Mouse (Mus musculus) embryo, embryonic 11.5 days (tissue): ENCODE data around the gene Gm10840.
"Not testable (repeated sequence)": the region's sequence is repeated elsewhere in the genome, so short reads cannot be mapped to it uniquely, and the experiment has no call there.

Source experiments
- DNase-seq: peaks from one replicate; pipeline ENCODE4 v3.0.0-alpha.2; 2012; ENCODE audit warnings: low read depth, low spot score

Gene Gm10840

DNA sequence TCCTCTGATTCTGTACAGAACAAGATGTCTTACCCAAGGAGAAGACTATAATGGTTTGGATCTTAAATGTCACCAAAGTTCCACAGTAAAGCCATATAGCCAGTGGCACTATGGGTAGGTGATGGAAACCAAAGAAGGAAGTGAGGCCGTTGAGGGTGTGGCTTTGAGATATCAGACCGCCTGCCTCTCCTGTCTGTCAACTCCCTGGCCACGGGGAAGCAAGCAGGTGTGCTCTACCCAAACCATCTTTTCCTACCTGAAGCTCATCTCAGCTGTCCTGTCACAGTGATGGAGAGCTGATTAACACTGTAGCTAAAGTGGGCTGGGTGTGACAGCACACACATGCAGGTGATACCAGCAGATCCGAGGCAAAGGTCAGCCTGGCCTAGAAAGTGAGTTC is 37.6 kb downstream of the Gm10840 start:
- DNase-seq, result no peak

DNA sequence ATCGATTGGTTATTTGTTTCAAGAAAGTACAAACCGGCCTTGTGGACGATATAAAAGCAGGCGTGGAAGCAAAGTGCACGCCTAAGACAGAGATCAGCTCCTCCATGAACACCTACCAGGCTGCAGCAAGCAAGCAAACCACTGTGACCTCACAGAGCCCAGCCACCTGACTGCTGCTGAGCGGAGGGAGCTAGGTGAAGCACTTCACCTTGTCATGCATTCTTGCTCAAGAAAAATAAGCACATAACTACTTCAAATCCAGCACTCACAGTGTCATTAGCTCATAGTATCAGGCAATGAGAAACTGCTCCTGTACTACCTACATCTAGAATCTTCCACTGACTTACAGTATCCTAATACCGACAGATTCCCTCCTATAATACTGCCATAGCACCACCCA is 39.3 kb downstream of the Gm10840 start:
- DNase-seq, result not testable (repeated sequence)

- DNase-seq, result no peak
These were observed 40.1 kb downstream of the Gm10840 start for GRCm38 (mm10) chr11:106200756-106201155.

- DNase-seq, result no peak
These were observed 40.9 kb downstream of the Gm10840 start for GRCm38 (mm10) chr11:106201337-106202122.

GRCm38 (mm10) chr11:106202123-106202465 is 41.4 kb downstream of the Gm10840 start, which contains the start of gene Strada:
TSS of gene Strada (minus strand) at chr11:106202168.
- DNase-seq, result no peak
